ENCODE assay signal across 17 mouse cellular contexts in the genomic region with DNA sequence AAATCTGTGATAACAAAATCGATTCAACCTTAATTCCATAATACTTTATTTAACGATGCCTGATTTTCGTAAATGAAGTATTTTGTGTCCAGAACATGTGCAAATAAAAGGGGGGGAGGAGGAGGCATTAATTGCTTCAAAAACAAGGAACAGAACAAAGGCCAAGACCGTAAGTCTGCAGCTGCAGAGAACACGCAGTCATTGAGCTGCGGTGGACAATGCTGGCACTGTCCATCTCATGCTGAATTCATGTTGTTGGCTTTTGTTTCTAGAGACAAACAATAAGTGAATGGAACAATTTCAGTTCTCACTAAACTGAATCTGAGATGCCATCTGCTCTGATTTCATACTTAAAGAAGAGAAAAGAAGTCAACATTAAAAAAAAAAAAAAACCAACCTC. TPM values are rescaled to one million over a fixed set of nuclear protein-coding genes. Genes with fewer than 3 reads are reported as not detected.
DNase-seq lines count a peak whose midpoint lies in the region; ATAC-seq and TF ChIP-seq lines count a peak whose summit lies in the region.
"Had no signal": no experiment of that assay in that cellular context is flagged by ENCODE, and none has a peak within 500 bp of the region (broad histone marks: within the 10 kb centered on the region; RNA-seq: fewer than 3 reads in every experiment).

No protein-coding gene starts in this region.

- no peaks in the 10 kb centered on the region for H3K27me3 ChIP-seq in hindbrain, embryonic 11.5 days (ENCODE audit: control insufficient read depth, insufficient read depth, low read length)
- H3K27me3 ChIP-seq in hindbrain, embryonic 13.5 days: no peaks in the 10 kb centered on the region
- H3K27me3 ChIP-seq in midbrain, postnatal 0 days (ENCODE audit: insufficient read depth, low read length): no peaks in the 10 kb centered on the region
- H3K27me3 ChIP-seq in midbrain, embryonic 15.5 days (replicated peaks): no peaks in the 10 kb centered on the region
- no peaks in the 10 kb centered on the region for H3K27me3 ChIP-seq in embryonic facial prominence, embryonic 11.5 days (ENCODE audit: control insufficient read depth, insufficient read depth, low read length)
- no peaks in the 10 kb centered on the region for H3K27me3 ChIP-seq in stomach, postnatal 0 days (ENCODE audit: control insufficient read depth, insufficient read depth, low read length)
- H3K27me3 ChIP-seq: lung, embryonic 15.5 days; neural tube, embryonic 13.5 days had no signal

- no peaks in the 10 kb centered on the region for H3K9me3 ChIP-seq in hindbrain, embryonic 11.5 days (ENCODE audit: control insufficient read depth, low read length)
- H3K9me3 ChIP-seq in hindbrain, embryonic 13.5 days: peaks cover 5% of the 10 kb centered on the region; the same call in 1 of the 2 replicates
- H3K9me3 ChIP-seq in midbrain, postnatal 0 days (ENCODE audit: low read length): no peaks in the 10 kb centered on the region
- H3K9me3 ChIP-seq in midbrain, embryonic 15.5 days: no peaks in the 10 kb centered on the region
- H3K9me3 ChIP-seq in embryonic facial prominence, embryonic 11.5 days (replicated peaks; ENCODE audit: control insufficient read depth, low read length): no peaks in the 10 kb centered on the region
- H3K9me3 ChIP-seq in stomach, postnatal 0 days (ENCODE audit: control insufficient read depth, low read length): no peaks in the 10 kb centered on the region
- H3K9me3 ChIP-seq: G1E; lung, embryonic 15.5 days; neural tube, embryonic 13.5 days had no signal

- no peak for TF ChIP-seq EP300 in stomach, postnatal 0 days (optimal IDR thresholded peaks at IDR 0.05)

- H3K4me3 ChIP-seq in hindbrain, embryonic 11.5 days (ENCODE audit: low read depth, low read length): no peak overlapping the region
- H3K4me3 ChIP-seq in hindbrain, embryonic 13.5 days: no peak overlapping the region
- H3K4me3 ChIP-seq in midbrain, postnatal 0 days (ENCODE audit: low read depth, low read length): no peak overlapping the region
- no peak overlapping the region for H3K4me3 ChIP-seq in midbrain, embryonic 15.5 days
- H3K4me3 ChIP-seq in embryonic facial prominence, embryonic 11.5 days (ENCODE audit: low read depth, low read length): no peak overlapping the region
- H3K4me3 ChIP-seq in stomach, postnatal 0 days (ENCODE audit: low read depth, low read length): no peak overlapping the region
- H3K4me3 ChIP-seq: lung, embryonic 15.5 days; neural tube, embryonic 13.5 days had no signal

- H3K27ac ChIP-seq in hindbrain, embryonic 11.5 days (ENCODE audit: low read depth, low read length): no peak overlapping the region
- no peak overlapping the region for H3K27ac ChIP-seq in hindbrain, embryonic 13.5 days
- no peak overlapping the region for H3K27ac ChIP-seq in midbrain, postnatal 0 days (ENCODE audit: low read depth, low read length)
- H3K27ac ChIP-seq in midbrain, embryonic 15.5 days: no peak overlapping the region
- no peak overlapping the region for H3K27ac ChIP-seq in embryonic facial prominence, embryonic 11.5 days (replicated peaks; ENCODE audit: low read depth, low read length)
- H3K27ac ChIP-seq in stomach, postnatal 0 days (replicated peaks): no peak overlapping the region
- H3K27ac ChIP-seq: lung, embryonic 15.5 days; neural tube, embryonic 13.5 days had no signal

- no peaks in the 10 kb centered on the region for H3K36me3 ChIP-seq in hindbrain, embryonic 11.5 days (ENCODE audit: control insufficient read depth, insufficient read depth, low read length)
- no peaks in the 10 kb centered on the region for H3K36me3 ChIP-seq in hindbrain, embryonic 13.5 days
- H3K36me3 ChIP-seq in midbrain, postnatal 0 days (ENCODE audit: insufficient read depth, low read length): no peaks in the 10 kb centered on the region
- no peaks in the 10 kb centered on the region for H3K36me3 ChIP-seq in midbrain, embryonic 15.5 days (replicated peaks)
- no peaks in the 10 kb centered on the region for H3K36me3 ChIP-seq in embryonic facial prominence, embryonic 11.5 days (replicated peaks; ENCODE audit: control insufficient read depth, insufficient read depth, low read depth, low read length)
- no peaks in the 10 kb centered on the region for H3K36me3 ChIP-seq in stomach, postnatal 0 days (ENCODE audit: control insufficient read depth, insufficient read depth, low read length)
- H3K36me3 ChIP-seq: G1E; lung, embryonic 15.5 days; neural tube, embryonic 13.5 days had no signal

- ATAC-seq in hindbrain, embryonic 11.5 days (ENCODE audit: low FRiP score): peak; percentile 84
- ATAC-seq in hindbrain, embryonic 13.5 days (ENCODE audit: low FRiP score): no peak
- no peak for ATAC-seq in midbrain, postnatal 0 days (ENCODE audit: low FRiP score)
- ATAC-seq in midbrain, embryonic 15.5 days (replicated peaks): no peak
- ATAC-seq in embryonic facial prominence, embryonic 11.5 days (replicated peaks; ENCODE audit: insufficient number of reproducible peaks, low FRiP score, low TSS enrichment, low read depth): no peak
- ATAC-seq in stomach, postnatal 0 days (ENCODE audit: low FRiP score, low TSS enrichment): no peak

- H3K4me1 ChIP-seq in hindbrain, embryonic 11.5 days (replicated peaks; ENCODE audit: control insufficient read depth, insufficient read depth, low read length): no peaks in the 10 kb centered on the region
- H3K4me1 ChIP-seq in hindbrain, embryonic 13.5 days (replicated peaks): 0 out of 2 replicates have a peak, but pooled peaks cover 2% of the 10 kb centered on the region
- no peaks in the 10 kb centered on the region for H3K4me1 ChIP-seq in midbrain, postnatal 0 days (ENCODE audit: insufficient read depth, low read length)
- H3K4me1 ChIP-seq in midbrain, embryonic 15.5 days: no peaks in the 10 kb centered on the region
- H3K4me1 ChIP-seq in embryonic facial prominence, embryonic 11.5 days (ENCODE audit: control insufficient read depth, insufficient read depth, low read length): no peaks in the 10 kb centered on the region
- no peaks in the 10 kb centered on the region for H3K4me1 ChIP-seq in stomach, postnatal 0 days (replicated peaks; ENCODE audit: control insufficient read depth, insufficient read depth)
- H3K4me1 ChIP-seq: lung, embryonic 15.5 days; neural tube, embryonic 13.5 days had no signal

- no peak for TF ChIP-seq CTCF in midbrain, postnatal 0 days (IDR thresholded peaks at IDR 0.05)
- TF ChIP-seq CTCF in stomach, postnatal 0 days (IDR thresholded peaks at IDR 0.05; ENCODE audit: low read depth): no peak

- no peak overlapping the region for H3K9ac ChIP-seq in hindbrain, embryonic 11.5 days (ENCODE audit: low read depth, low read length)
- H3K9ac ChIP-seq in hindbrain, embryonic 13.5 days: no peak overlapping the region
- H3K9ac ChIP-seq in midbrain, postnatal 0 days (replicated peaks; ENCODE audit: low read length, poor library complexity, severe bottlenecking): no peak overlapping the region
- H3K9ac ChIP-seq in midbrain, embryonic 15.5 days: no peak overlapping the region
- no peak overlapping the region for H3K9ac ChIP-seq in embryonic facial prominence, embryonic 11.5 days (replicated peaks; ENCODE audit: low read length)
- no peak overlapping the region for H3K9ac ChIP-seq in stomach, postnatal 0 days (ENCODE audit: low read length)
- H3K9ac ChIP-seq: lung, embryonic 15.5 days; neural tube, embryonic 13.5 days had no signal

- 54% methylated on average over 6 of the region's 6 CpGs for WGBS in hindbrain, embryonic 11.5 days
- 27% methylated on average over 6 of the region's 6 CpGs for WGBS in hindbrain, embryonic 13.5 days
- WGBS in midbrain, postnatal 0 days: 58% methylated on average over 6 of the region's 6 CpGs
- 40% methylated on average over 6 of the region's 6 CpGs for WGBS in midbrain, embryonic 15.5 days
- 52% methylated on average over 6 of the region's 6 CpGs for WGBS in embryonic facial prominence, embryonic 11.5 days
- 83% methylated on average over 6 of the region's 6 CpGs for WGBS in stomach, postnatal 0 days

- peak; percentile 35 for DNase-seq in hindbrain, embryonic 11.5 days (ENCODE audit: low spot score)
- peak; percentile 4 for DNase-seq in midbrain, postnatal 0 days (ENCODE audit: low spot score)
- DNase-seq in embryonic facial prominence, embryonic 11.5 days (ENCODE audit: low spot score): peak; percentile 2
- peak; percentile 93 for DNase-seq in retina, postnatal 1 day
- no peak for DNase-seq in stomach, postnatal 0 days (ENCODE audit: low spot score)
- DNase-seq: adrenal gland, postnatal 14 days; cerebellum, postnatal 14 days; heart, adult 11 months; kidney, postnatal 10 days; thymus, adult 18-20 months had no signal

- no peak overlapping the region for H3K4me2 ChIP-seq in hindbrain, embryonic 11.5 days (replicated peaks; ENCODE audit: low read depth, low read length)
- no peak overlapping the region for H3K4me2 ChIP-seq in hindbrain, embryonic 13.5 days
- no peak overlapping the region for H3K4me2 ChIP-seq in midbrain, postnatal 0 days (ENCODE audit: low read depth, low read length, poor library complexity, severe bottlenecking)
- H3K4me2 ChIP-seq in midbrain, embryonic 15.5 days: no peak overlapping the region
- H3K4me2 ChIP-seq in embryonic facial prominence, embryonic 11.5 days (ENCODE audit: low read depth, low read length): no peak overlapping the region
- H3K4me2 ChIP-seq in stomach, postnatal 0 days (replicated peaks; ENCODE audit: low read depth): no peak overlapping the region
- H3K4me2 ChIP-seq: lung, embryonic 15.5 days; neural tube, embryonic 13.5 days had no signal

RNA-seq across cellular contexts. Expression of a gene that starts 2.8 kb away (rescaled TPM):
- 16.8 and 19.7 TPM in 2 replicates for polyA plus RNA-seq in hindbrain, embryonic 11.5 days (2014; fragmentation: Nextera tagmentation; extraction: Ambion mirVana)
- 64.7 and 78.6 TPM in 2 replicates for polyA plus RNA-seq in hindbrain, embryonic 13.5 days (2015; fragmentation: Nextera tagmentation; extraction: Ambion mirVana)
- 46.9 and 49.3 TPM in 2 replicates for total RNA-seq in midbrain, postnatal 0 days (2014; rRNA removed)
- polyA plus RNA-seq in midbrain, postnatal 0 days (2015; fragmentation: Nextera tagmentation; extraction: Ambion mirVana): 80.1 and 85.6 TPM in 2 replicates
- polyA plus RNA-seq in midbrain, embryonic 15.5 days (2015; fragmentation: Nextera tagmentation; extraction: Ambion mirVana): 74.7 and 78.6 TPM in 2 replicates
- 8.6 and 10.1 TPM in 2 replicates for polyA plus RNA-seq in embryonic facial prominence, embryonic 11.5 days (2014; fragmentation: Nextera tagmentation; extraction: Ambion mirVana)
- polyA plus RNA-seq in stomach, postnatal 0 days (2015; fragmentation: Nextera tagmentation; extraction: Ambion mirVana): 5.0 and 5.9 TPM in 2 replicates
- total RNA-seq: megakaryocyte progenitor cell, adult 5-6 weeks had no signal
- polyA plus RNA-seq: G1E; liver, adult 2 months had no signal
